Mouse (Mus musculus) CH12.LX (cell line): Measurements from ENCODE around the gene 4930539E08Rik.

Source experiments
- CTCF ChIP-seq, 2 experiments: IDR thresholded peaks in 1 of 2; conservative IDR thresholded peaks in 1 of 2; 2 replicates each; pipeline ENCODE4 v1.5.1; 2011 to 2012; ENCODE audit warnings: low read depth in 2 of 2, low read length in 2 of 2, improper control_type of control experiment in 1 of 2, inconsistent platforms in 1 of 2, mild to moderate bottlenecking in 1 of 2, moderate library complexity in 1 of 2
- ELF1 ChIP-seq: IDR thresholded peaks from 2 replicates; pipeline ENCODE4 v1.6.1; 2014; ENCODE audit warnings: low read depth, mild to moderate bottlenecking, inconsistent platforms, low read length, improper control_type of control experiment
- MAX ChIP-seq: IDR thresholded peaks from 2 replicates; pipeline ENCODE4 v1.6.1; 2011; ENCODE audit warnings: low read length, improper control_type of control experiment
- POLR2A ChIP-seq: IDR thresholded peaks from 2 replicates; pipeline ENCODE4 v1.6.1; 2011; ENCODE audit warnings: low read depth, mild to moderate bottlenecking, improper control_type of control experiment, low read length
- RAD21 ChIP-seq: IDR thresholded peaks from 2 replicates; pipeline ENCODE4 v1.6.1; 2011; ENCODE audit warnings: low read depth, mild to moderate bottlenecking, low read length, improper control_type of control experiment, moderate library complexity

DNA sequence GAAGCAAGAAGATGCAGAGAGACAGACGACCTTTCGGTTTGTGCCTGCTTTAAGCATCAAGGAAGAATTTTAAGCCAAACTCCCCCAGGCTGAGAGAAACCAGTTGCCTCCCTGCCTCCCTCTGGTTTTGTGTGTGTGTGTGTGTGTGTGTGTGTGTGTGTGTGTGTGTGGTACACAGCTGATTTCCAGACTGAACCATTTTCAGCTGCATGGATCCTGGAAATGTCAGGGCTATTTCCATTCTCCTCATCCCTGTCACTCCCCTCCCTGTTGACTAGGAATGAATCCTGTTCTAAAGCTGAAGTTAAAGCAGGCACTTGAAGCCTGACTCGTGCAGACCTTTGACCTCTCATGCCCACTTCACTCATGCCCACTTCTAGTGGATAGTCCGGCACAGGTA is 40.9 kb downstream of the 4930539E08Rik start:
- TF ChIP-seq RAD21, result no peak
- TF ChIP-seq POLR2A, result no peak
- TF ChIP-seq MAX, result no peak
- TF ChIP-seq CTCF (conservative IDR thresholded peaks at IDR 0.05 in 1 of 2, IDR thresholded peaks at IDR 0.05 in 1 of 2; ENCODE audit: low read depth in 2 of 2, low read length in 2 of 2), result no peak
- TF ChIP-seq ELF1, result no peak
